ENCODE assay signal across 11 mouse cellular contexts in the genomic region with DNA sequence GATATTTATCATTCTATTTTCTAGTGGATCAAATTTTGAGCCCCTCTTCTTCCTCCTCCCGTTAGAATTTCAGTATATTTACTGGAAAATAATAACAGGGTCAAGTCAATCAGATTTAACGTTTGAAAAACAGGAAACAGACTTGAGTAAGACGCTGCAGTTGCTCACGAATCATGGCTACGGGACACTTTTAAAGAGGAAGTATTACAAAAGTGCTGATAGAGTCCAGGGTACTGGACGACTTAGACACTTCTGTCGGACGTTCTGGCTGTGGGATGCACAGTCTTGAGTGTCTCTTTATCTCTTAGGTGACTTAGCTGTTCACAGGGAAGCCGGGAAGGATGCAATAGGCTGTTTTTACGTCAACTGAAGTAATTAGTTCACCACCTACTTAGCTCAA.
DNase-seq lines count a peak whose midpoint lies in the region; ATAC-seq lines count a peak whose summit lies in the region.
"Had no signal": no experiment of that assay in that cellular context is flagged by ENCODE, and none has a peak within 500 bp of the region (broad histone marks: within the 10 kb centered on the region; RNA-seq: fewer than 3 reads in every experiment).

No protein-coding gene starts in this region.

- 42% methylated on average over 10 of the region's 10 CpGs for WGBS in heart, embryonic 11.5 days (ENCODE audit: insufficient replicate concordance)
- WGBS in lung, embryonic 15.5 days: 55% methylated on average over 10 of the region's 10 CpGs
- 16% methylated on average over 10 of the region's 10 CpGs for WGBS in liver, embryonic 12.5 days (ENCODE audit: insufficient replicate concordance)

- H3K27me3 ChIP-seq in heart, embryonic 11.5 days (ENCODE audit: control insufficient read depth, insufficient read depth, low read length): no peaks in the 10 kb centered on the region
- no peaks in the 10 kb centered on the region for H3K27me3 ChIP-seq in lung, embryonic 15.5 days
- H3K27me3 ChIP-seq in liver, embryonic 12.5 days (replicated peaks): no peaks in the 10 kb centered on the region
- H3K27me3 ChIP-seq: midbrain, embryonic 13.5 days; neural tube, embryonic 12.5 days had no signal

- no peak overlapping the region for H3K9ac ChIP-seq in heart, embryonic 11.5 days (ENCODE audit: low read depth, low read length)
- no peak overlapping the region for H3K9ac ChIP-seq in lung, embryonic 15.5 days
- no peak overlapping the region for H3K9ac ChIP-seq in liver, embryonic 12.5 days
- H3K9ac ChIP-seq: midbrain, embryonic 13.5 days; neural tube, embryonic 12.5 days had no signal

- no peaks in the 10 kb centered on the region for H3K4me1 ChIP-seq in heart, embryonic 11.5 days (ENCODE audit: control insufficient read depth, insufficient read depth, low read length)
- no peaks in the 10 kb centered on the region for H3K4me1 ChIP-seq in lung, embryonic 15.5 days
- no peaks in the 10 kb centered on the region for H3K4me1 ChIP-seq in liver, embryonic 12.5 days
- H3K4me1 ChIP-seq: midbrain, embryonic 13.5 days; neural tube, embryonic 12.5 days had no signal

- ATAC-seq in heart, embryonic 11.5 days (replicated peaks; ENCODE audit: insufficient number of reproducible peaks, low FRiP score, low TSS enrichment): no peak
- ATAC-seq in lung, embryonic 15.5 days (ENCODE audit: borderline replicate concordance, extremely low read depth, low FRiP score, low TSS enrichment): no peak
- no peak for ATAC-seq in liver, embryonic 12.5 days

- no peak for DNase-seq in heart, postnatal 4 days
- no peak for DNase-seq in lung, postnatal 14 days
- DNase-seq in naive thymus-derived CD4-positive, alpha-beta T cell, adult 2 months (ENCODE audit: low read depth): peak; percentile 6
- DNase-seq in left cerebral cortex, postnatal 36 days (ENCODE audit: low spot score in 2 of 2): no peak
- no peak for DNase-seq in urinary bladder, postnatal 25 days (ENCODE audit: low spot score)

- peak overlapping the region; percentile 55; the same call in 1 of the 2 replicates for H3K4me2 ChIP-seq in heart, embryonic 11.5 days
- H3K4me2 ChIP-seq in lung, embryonic 15.5 days: peak overlapping the region; percentile 42; the same call in 1 of the 2 replicates
- peak overlapping the region; percentile 60 for H3K4me2 ChIP-seq in liver, embryonic 12.5 days

- no peak overlapping the region for H3K4me3 ChIP-seq in heart, embryonic 11.5 days (ENCODE audit: low read depth, low read length)
- H3K4me3 ChIP-seq in lung, embryonic 15.5 days: no peak overlapping the region
- no peak overlapping the region for H3K4me3 ChIP-seq in liver, embryonic 12.5 days
- H3K4me3 ChIP-seq: midbrain, embryonic 13.5 days; neural tube, embryonic 12.5 days had no signal

- H3K36me3 ChIP-seq in heart, embryonic 11.5 days (ENCODE audit: control insufficient read depth, insufficient read depth, low read length): no peaks in the 10 kb centered on the region
- no peaks in the 10 kb centered on the region for H3K36me3 ChIP-seq in lung, embryonic 15.5 days
- H3K36me3 ChIP-seq in liver, embryonic 12.5 days: no peaks in the 10 kb centered on the region
- H3K36me3 ChIP-seq: midbrain, embryonic 13.5 days; neural tube, embryonic 12.5 days had no signal

- intact Hi-C loops in left cerebral cortex, postnatal 36 days (cut with DNase I): loop anchor here (5.0 to 10.0 kb wide), 2 partner anchors 527 to 909 kb away; partner anchors contain the start of gene Kcnj2

- H3K27ac ChIP-seq in heart, embryonic 11.5 days (ENCODE audit: low read depth, low read length): no peak overlapping the region
- no peak overlapping the region for H3K27ac ChIP-seq in lung, embryonic 15.5 days
- H3K27ac ChIP-seq in liver, embryonic 12.5 days: no peak overlapping the region
- H3K27ac ChIP-seq: left cerebral cortex, adult 2 months; midbrain, embryonic 13.5 days; neural tube, embryonic 12.5 days had no signal

- H3K9me3 ChIP-seq in heart, embryonic 11.5 days (replicated peaks; ENCODE audit: control insufficient read depth, low read length): no peaks in the 10 kb centered on the region
- no peaks in the 10 kb centered on the region for H3K9me3 ChIP-seq in lung, embryonic 15.5 days
- H3K9me3 ChIP-seq in liver, embryonic 12.5 days (replicated peaks): peaks cover 5% of the 10 kb centered on the region; the same call in 1 of the 2 replicates
- H3K9me3 ChIP-seq: midbrain, embryonic 13.5 days; neural tube, embryonic 12.5 days had no signal
